25 mouse cellular contexts compared by ENCODE assay signal in the genomic region with DNA sequence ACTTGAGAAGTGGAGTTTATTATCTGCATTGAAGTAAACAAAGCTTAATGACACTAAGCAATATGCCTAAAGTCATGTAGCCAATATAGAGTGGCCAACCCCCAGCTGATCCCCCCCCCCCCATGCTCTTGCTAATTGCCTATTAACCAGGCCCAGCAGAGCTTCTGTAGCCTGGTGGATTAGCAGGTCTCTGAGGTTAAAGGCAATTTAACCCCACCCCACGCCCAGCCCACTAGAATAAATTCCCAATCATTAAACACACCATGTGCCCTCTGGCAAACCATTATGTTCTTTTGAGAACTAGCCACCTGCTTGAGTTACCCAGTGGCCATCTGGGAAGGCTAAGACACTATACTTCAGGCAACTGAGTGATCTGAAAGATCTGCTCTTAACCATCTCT.
A peak's percentile ranks its signal among the peaks of the same experiment; 100 is the strongest.
DNase-seq lines count a peak whose midpoint lies in the region; ATAC-seq and TF ChIP-seq lines count a peak whose summit lies in the region.
"Had no signal": no experiment of that assay in that cellular context is flagged by ENCODE, and none has a peak within 500 bp of the region (broad histone marks: within the 10 kb centered on the region; RNA-seq: fewer than 3 reads in every experiment).

No protein-coding gene starts in this region.

- DNase-seq in embryo, embryonic 10.5 days (ENCODE audit: low spot score) = peak; percentile 27
- DNase-seq in embryo, embryonic 9.5 days (ENCODE audit: extremely low spot score) = no peak
- DNase-seq in kidney, adult 2 months = peak; percentile 34
- peak; percentile 41 for DNase-seq in limb, embryonic 10.5 days (ENCODE audit: low spot score)
- DNase-seq in spleen, postnatal 4 days (ENCODE audit: low spot score in 2 of 2) = no peak
- DNase-seq in right cerebral cortex, adult 2 months (ENCODE audit: low spot score in 2 of 2) = no peak
- DNase-seq: adrenal gland, adult 8-10 months; adrenal gland, postnatal 36 days; B cell, adult 2 months; cerebellum, adult 11 months; cerebellum, adult 8-10 months; cerebellum, postnatal 14 days; gastrocnemius, postnatal 14 days; heart, adult 2 months; heart, postnatal 14 days had no signal

- H3K4me2 ChIP-seq in kidney, embryonic 15.5 days = no peak overlapping the region
- H3K4me2 ChIP-seq: embryonic facial prominence, embryonic 15.5 days; forebrain, embryonic 13.5 days; heart, embryonic 11.5 days; heart, embryonic 15.5 days; hindbrain, embryonic 13.5 days; intestine, embryonic 15.5 days had no signal

- ATAC-seq in kidney, embryonic 15.5 days (replicated peaks; ENCODE audit: low FRiP score) = no peak
- ATAC-seq: CD4-positive, CD25-positive, alpha-beta regulatory T cell, adult 4 months; forebrain, embryonic 13.5 days; intestine, embryonic 15.5 days had no signal

- no peak for TF ChIP-seq CTCF in kidney, adult 2 months (conservative IDR thresholded peaks at IDR 0.05; ENCODE audit: insufficient read depth, insufficient read length, low read depth, low read length)

- H3K27ac ChIP-seq in kidney, adult 2 months (ENCODE audit: insufficient read depth, low read depth, low read length) = no peak overlapping the region
- H3K27ac ChIP-seq in kidney, embryonic 15.5 days = no peak overlapping the region
- no peak overlapping the region for H3K27ac ChIP-seq in limb, embryonic 10.5 days
- H3K27ac ChIP-seq: embryonic facial prominence, embryonic 15.5 days; forebrain, embryonic 13.5 days; heart, adult 2 months; heart, embryonic 15.5 days; hindbrain, embryonic 13.5 days; intestine, embryonic 15.5 days had no signal

- no peak overlapping the region for H3K4me3 ChIP-seq in kidney, adult 2 months (ENCODE audit: insufficient read depth, low read depth, low read length)
- H3K4me3 ChIP-seq in kidney, embryonic 15.5 days (replicated peaks) = no peak overlapping the region
- H3K4me3 ChIP-seq in limb, embryonic 10.5 days = no peak overlapping the region
- H3K4me3 ChIP-seq: embryonic facial prominence, embryonic 15.5 days; erythroblast, embryonic 14.5 days; forebrain, embryonic 13.5 days; heart, adult 2 months; heart, embryonic 15.5 days; hindbrain, embryonic 13.5 days; intestine, embryonic 15.5 days had no signal

- no peaks in the 10 kb centered on the region for H3K9me3 ChIP-seq in kidney, embryonic 15.5 days (replicated peaks)
- no peaks in the 10 kb centered on the region for H3K9me3 ChIP-seq in limb, embryonic 10.5 days (replicated peaks)
- H3K9me3 ChIP-seq: embryonic facial prominence, embryonic 15.5 days; forebrain, embryonic 13.5 days; G1E; heart, embryonic 15.5 days; hindbrain, embryonic 13.5 days; intestine, embryonic 15.5 days had no signal

- H3K9ac ChIP-seq in kidney, embryonic 15.5 days = no peak overlapping the region
- H3K9ac ChIP-seq: embryonic facial prominence, embryonic 15.5 days; forebrain, embryonic 13.5 days; heart, embryonic 15.5 days; hindbrain, embryonic 13.5 days; intestine, embryonic 15.5 days had no signal

- WGBS in kidney, adult 2 months = 64% methylated on average over 1 of the region's 1 CpGs
- WGBS in kidney, embryonic 15.5 days = 55% methylated on average over 1 of the region's 1 CpGs
- 48% methylated on average over 1 of the region's 1 CpGs for WGBS in limb, embryonic 10.5 days

- no peaks in the 10 kb centered on the region for H3K27me3 ChIP-seq in kidney, adult 2 months (replicated peaks; ENCODE audit: control insufficient read depth, insufficient read depth, low read length)
- H3K27me3 ChIP-seq in kidney, embryonic 15.5 days = no peaks in the 10 kb centered on the region
- no peaks in the 10 kb centered on the region for H3K27me3 ChIP-seq in limb, embryonic 10.5 days (ENCODE audit: low read depth, poor library complexity, severe bottlenecking)
- H3K27me3 ChIP-seq: embryonic facial prominence, embryonic 15.5 days; forebrain, embryonic 13.5 days; heart, embryonic 15.5 days; hindbrain, embryonic 13.5 days; intestine, embryonic 15.5 days had no signal

- no peaks in the 10 kb centered on the region for H3K36me3 ChIP-seq in kidney, adult 2 months (ENCODE audit: control insufficient read depth, insufficient read depth, low read length)
- no peaks in the 10 kb centered on the region for H3K36me3 ChIP-seq in kidney, embryonic 15.5 days
- no peaks in the 10 kb centered on the region for H3K36me3 ChIP-seq in limb, embryonic 10.5 days
- H3K36me3 ChIP-seq: embryonic facial prominence, embryonic 15.5 days; G1E; heart, embryonic 15.5 days; hindbrain, embryonic 13.5 days; intestine, embryonic 15.5 days had no signal

- TF ChIP-seq POLR2A in kidney, adult 2 months (IDR thresholded peaks at IDR 0.05; ENCODE audit: low read depth, low read length) = no peak

- H3K4me1 ChIP-seq in kidney, adult 2 months (ENCODE audit: control insufficient read depth, insufficient read depth, low read length) = no peaks in the 10 kb centered on the region; the same call in 1 of the 2 replicates
- H3K4me1 ChIP-seq in kidney, embryonic 15.5 days = peaks cover 11% of the 10 kb centered on the region; the same call in 1 of the 2 replicates
- peaks cover 13% of the 10 kb centered on the region for H3K4me1 ChIP-seq in limb, embryonic 10.5 days
- H3K4me1 ChIP-seq: intestine, embryonic 15.5 days had no signal

Comparison
In these comparisons a context has a peak if more than half of its experiments do, and no peak if none do; other contexts are left out.
1. DNase-seq: peak in embryo, embryonic 10.5 days (single experiment), kidney, adult 2 months (single experiment) and limb, embryonic 10.5 days (single experiment); none in embryo, embryonic 9.5 days (single experiment), spleen, postnatal 4 days (0 of 2) and right cerebral cortex, adult 2 months (0 of 2).